In the genomic region with DNA sequence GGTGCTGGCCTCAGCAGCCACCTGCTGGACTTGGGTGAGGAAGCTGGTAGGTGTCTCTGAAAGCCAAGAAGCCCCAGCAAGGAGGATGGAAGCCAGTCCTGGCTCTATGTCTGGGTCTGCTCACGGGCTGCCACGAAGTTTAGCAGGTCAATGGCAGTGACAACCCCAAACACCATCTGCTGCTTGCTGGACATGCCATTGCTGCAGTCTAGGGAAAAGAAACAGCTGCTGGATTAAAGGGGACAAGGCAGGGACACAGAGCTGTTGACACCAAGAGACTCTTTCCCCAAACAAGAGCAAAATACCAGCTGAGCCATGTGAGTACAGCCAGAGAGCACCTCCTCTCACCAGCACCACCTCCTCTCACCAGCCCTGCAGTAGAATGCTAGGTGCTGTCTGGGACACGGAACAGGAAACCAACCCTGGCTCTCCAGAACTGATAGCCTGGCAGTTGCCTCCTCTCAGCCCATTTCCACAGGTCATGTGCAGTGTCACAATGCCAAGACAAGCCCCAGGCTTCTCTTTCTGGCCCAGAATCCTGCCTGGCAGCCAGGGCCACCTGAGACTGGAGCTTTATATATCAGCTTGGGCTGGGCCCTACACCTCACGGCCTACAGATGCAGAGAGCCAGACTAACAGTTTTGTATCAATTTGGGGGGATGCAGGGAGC, we compare ENCODE assay signal across 17 mouse cellular contexts. TPM values are rescaled to one million over a fixed set of nuclear protein-coding genes. Genes with fewer than 3 reads are reported as not detected.
DNase-seq lines count a peak whose midpoint lies in the region; ATAC-seq and TF ChIP-seq lines count a peak whose summit lies in the region.
"Had no signal": no experiment of that assay in that cellular context is flagged by ENCODE, and none has a peak within 500 bp of the region (broad histone marks: within the 10 kb centered on the region; RNA-seq: fewer than 3 reads in every experiment).

No protein-coding gene starts in this region.

- no peaks in the 10 kb centered on the region for H3K9me3 ChIP-seq in lung, embryonic 16.5 days (ENCODE audit: control insufficient read depth, low read length)
- H3K9me3 ChIP-seq: embryonic facial prominence, embryonic 13.5 days; forebrain, embryonic 12.5 days; hindbrain, embryonic 12.5 days; neural tube, embryonic 12.5 days had no signal

- H3K79me2 ChIP-seq in myocyte (ENCODE audit: control insufficient read depth, insufficient read depth), result no peaks in the 10 kb centered on the region

- no peak overlapping the region for H3K9ac ChIP-seq in lung, embryonic 16.5 days (ENCODE audit: low read length)
- H3K9ac ChIP-seq: embryonic facial prominence, embryonic 13.5 days; forebrain, embryonic 12.5 days; hindbrain, embryonic 12.5 days; neural tube, embryonic 12.5 days had no signal

- peak; percentile 61 for ATAC-seq in lung, embryonic 16.5 days (ENCODE audit: low read depth)

- H3ac ChIP-seq in myocyte (ENCODE audit: control insufficient read depth, insufficient read length), result no peak overlapping the region

- no peaks in the 10 kb centered on the region for H3K27me3 ChIP-seq in lung, embryonic 16.5 days (ENCODE audit: control insufficient read depth, insufficient read depth, low read depth, low read length)
- H3K27me3 ChIP-seq in myocyte (ENCODE audit: control insufficient read depth, insufficient read depth, insufficient read length), result peaks cover 19% of the 10 kb centered on the region
- H3K27me3 ChIP-seq: embryonic facial prominence, embryonic 13.5 days; forebrain, embryonic 12.5 days; hindbrain, embryonic 12.5 days; neural tube, embryonic 12.5 days had no signal

- 51% methylated on average over 4 of the region's 4 CpGs for WGBS in lung, embryonic 16.5 days

- H3K4me3 ChIP-seq in lung, embryonic 16.5 days (ENCODE audit: low read length), result no peak overlapping the region
- no peak overlapping the region for H3K4me3 ChIP-seq in myocyte
- H3K4me3 ChIP-seq: embryonic facial prominence, embryonic 13.5 days; forebrain, embryonic 12.5 days; hindbrain, embryonic 12.5 days; neural tube, embryonic 12.5 days had no signal

- 0 out of 2 replicates have a peak, but pooled peaks cover 2% of the 10 kb centered on the region for H3K4me1 ChIP-seq in lung, embryonic 16.5 days (replicated peaks; ENCODE audit: control insufficient read depth, insufficient read depth, low read length)
- H3K4me1 ChIP-seq: embryonic facial prominence, embryonic 13.5 days; forebrain, embryonic 12.5 days; neural tube, embryonic 12.5 days had no signal

- H3K27ac ChIP-seq in lung, embryonic 16.5 days (ENCODE audit: low read length), result no peak overlapping the region
- H3K27ac ChIP-seq: embryonic facial prominence, embryonic 13.5 days; forebrain, embryonic 12.5 days; hindbrain, embryonic 12.5 days; neural tube, embryonic 12.5 days had no signal

- peak; percentile 16 for DNase-seq in cerebellum, adult 11-12 months
- no peak for DNase-seq in cerebellum, adult 11 months
- no peak for DNase-seq in lung, adult 18-20 months
- peak; percentile 27 for DNase-seq in heart, postnatal 4 days
- no peak for DNase-seq in left cerebral cortex, adult 9 months (ENCODE audit: low spot score in 2 of 2)
- no peak for DNase-seq in embryo, embryonic 9.5 days (ENCODE audit: extremely low spot score)
- DNase-seq: adrenal gland, postnatal 36 days; kidney, adult 11 months; midbrain, embryonic 14.5 days; spleen, adult 18-20 months; thymus, adult 18-20 months had no signal

- no peak for TF ChIP-seq POLR2A in myocyte (IDR thresholded peaks at IDR 0.05; ENCODE audit: insufficient read length, low read depth)

- no peak overlapping the region for H3K4me2 ChIP-seq in lung, embryonic 16.5 days (ENCODE audit: low read depth, low read length)
- H3K4me2 ChIP-seq in myocyte (ENCODE audit: low read depth), result no peak overlapping the region
- H3K4me2 ChIP-seq: embryonic facial prominence, embryonic 13.5 days; forebrain, embryonic 12.5 days; hindbrain, embryonic 12.5 days; neural tube, embryonic 12.5 days had no signal

- no peaks in the 10 kb centered on the region for H3K36me3 ChIP-seq in lung, embryonic 16.5 days (ENCODE audit: control insufficient read depth, insufficient read depth, low read length)
- no peaks in the 10 kb centered on the region for H3K36me3 ChIP-seq in myocyte (ENCODE audit: control insufficient read depth, insufficient read depth)
- H3K36me3 ChIP-seq: embryonic facial prominence, embryonic 13.5 days; forebrain, embryonic 12.5 days; hindbrain, embryonic 12.5 days had no signal

TF ChIP-seq in myocyte, 11 proteins besides CTCF, POLR2A, EP300 and RAD21:
- TF ChIP-seq REST (IDR thresholded peaks at IDR 0.05; ENCODE audit: insufficient read depth, insufficient read length) (no peak), MYOG (IDR thresholded peaks at IDR 0.05; ENCODE audit: control insufficient read depth in 1 of 3, insufficient read depth in 1 of 3, insufficient read length in 2 of 3, low read depth in 2 of 3) (peak in 2 of 3 experiments; percentile 36 to 59), MYOD1 (IDR thresholded peaks at IDR 0.05; ENCODE audit: control insufficient read depth in 1 of 3, insufficient read length in 2 of 3, low read depth in 2 of 3) (peak in 1 of 3 experiments; percentile 29)

RNA-seq across cellular contexts. Expression of a gene that starts 23.8 kb away (rescaled TPM):
- 3.9 and 4.6 TPM in 2 replicates for polyA plus RNA-seq in lung, embryonic 16.5 days (2015; fragmentation: Nextera tagmentation; extraction: Ambion mirVana)
- 1 to 10 TPM in 1 of 2 experiments, under 1 TPM in 1; 0.45 to 1.1 TPM for total RNA-seq in heart, postnatal 4 days (2021)
- polyA plus RNA-seq in myocyte (2012; fragmentation: generic; extraction: Trizol), result 0.06 TPM

RNA-seq across cellular contexts. Expression of a gene that starts 45.5 kb away (rescaled TPM):
- polyA plus RNA-seq in lung, embryonic 16.5 days (2015; fragmentation: Nextera tagmentation; extraction: Ambion mirVana), result 307 and 308 TPM in 2 replicates
- total RNA-seq in heart, postnatal 4 days (2021), result 100 to 1,000 TPM; 160 to 162 TPM
- polyA plus RNA-seq in myocyte (2012; fragmentation: generic; extraction: Trizol), result 135 TPM

RNA-seq across cellular contexts. Expression of a gene that starts 48.7 kb away (rescaled TPM):
- polyA plus RNA-seq in lung, embryonic 16.5 days (2015; fragmentation: Nextera tagmentation; extraction: Ambion mirVana), result 44.1 and 44.4 TPM in 2 replicates
- 10 to 100 TPM; 17.0 to 17.9 TPM for total RNA-seq in heart, postnatal 4 days (2021)
- 15.3 TPM for polyA plus RNA-seq in myocyte (2012; fragmentation: generic; extraction: Trizol)

Comparison
In these comparisons a context has a peak if more than half of its experiments do, and no peak if none do; other contexts are left out.
1. DNase-seq: peak in cerebellum, adult 11-12 months (single experiment) and heart, postnatal 4 days (single experiment); none in cerebellum, adult 11 months (single experiment), lung, adult 18-20 months (0 of 2), left cerebral cortex, adult 9 months (0 of 2) and embryo, embryonic 9.5 days (single experiment).